Mouse (Mus musculus): ENCODE measurements around the gene Nnat. TPM values are rescaled to one million over a fixed set of nuclear protein-coding genes. Genes with fewer than 3 reads are reported as not detected.

The Nnat gene
- 34.3 TPM for polyA plus RNA-seq (2014; fragmentation: Illumina TruSeq; extraction: RNeasy Lipid Tissue Mini Kit (QIAGEN cat#74804))

GRCm38 (mm10) chr2:157559858-157560257 lies at the start of gene Nnat:
Nnat (plus strand) TSS chr2:157560078.

GRCm38 (mm10) chr2:157571224-157571832 lies 11.4 kb downstream of the Nnat start, which contains the start of gene Blcap:
Blcap (minus strand) TSS chr2:157571274.

Other genes with a start within 250 kb of the Nnat start
- gene Ghrh, start 212.6 kb upstream of the Nnat start, polyA plus RNA-seq (2014; fragmentation: Illumina TruSeq; extraction: RNeasy Lipid Tissue Mini Kit (QIAGEN cat#74804)), result not detected
- 5.3 TPM for gene Manbal, start 192.5 kb upstream of the Nnat start, polyA plus RNA-seq (2014; fragmentation: Illumina TruSeq; extraction: RNeasy Lipid Tissue Mini Kit (QIAGEN cat#74804))
- gene Src, start 141.6 kb upstream of the Nnat start, polyA plus RNA-seq (2014; fragmentation: Illumina TruSeq; extraction: RNeasy Lipid Tissue Mini Kit (QIAGEN cat#74804)), result 1.7 TPM
- 32.6 TPM for gene Blcap, start 11.2 kb downstream of the Nnat start, polyA plus RNA-seq (2014; fragmentation: Illumina TruSeq; extraction: RNeasy Lipid Tissue Mini Kit (QIAGEN cat#74804))
- 2.8 TPM for gene Ctnnbl1, start 177.3 kb downstream of the Nnat start, polyA plus RNA-seq (2014; fragmentation: Illumina TruSeq; extraction: RNeasy Lipid Tissue Mini Kit (QIAGEN cat#74804))